Mouse (Mus musculus) cortical plate, adult 2 months (tissue): ENCODE data around the gene Tnnc1.

Source experiments
- CTCF ChIP-seq: fragments of 200-500 bp; IDR thresholded peaks from 2 replicates; pipeline ENCODE4 v1.5.1; 2011; ENCODE audit warnings: mild to moderate bottlenecking, control low read depth, low read length; ENCODE audit not compliant: insufficient read depth; ENCODE audit errors: extremely low read depth
- POLR2A ChIP-seq: fragments of 200-500 bp; IDR thresholded peaks from 2 replicates; pipeline ENCODE4 v1.6.1; 2011; ENCODE audit warnings: mild to moderate bottlenecking, low read length, control low read depth; ENCODE audit not compliant: insufficient read depth; ENCODE audit errors: extremely low read depth

- no peak for TF ChIP-seq CTCF
- no peak for TF ChIP-seq POLR2A
Observed at GRCm38 (mm10) chr14:31189348-31189747, 18.8 kb upstream of the Tnnc1 start.
